Mouse (Mus musculus) bone marrow macrophage, adult 2 months (primary cell): ENCODE data around the gene Mfap3. TPM values are rescaled to one million over a fixed set of nuclear protein-coding genes. Genes with fewer than 3 reads are reported as not detected.

Source experiments
- H3K27ac ChIP-seq: 2 replicates; pipeline ENCODE4 v1.5.1; 2012; ENCODE audit warnings: low read depth, low read length; ENCODE audit not compliant: insufficient read depth
- H3K4me1 ChIP-seq: 2 replicates; pipeline ENCODE4 v1.6.1; 2012; ENCODE audit warnings: low read length; ENCODE audit not compliant: control insufficient read depth, insufficient read depth
- H3K4me3 ChIP-seq: 2 replicates; pipeline ENCODE4 v1.5.1; 2012; ENCODE audit warnings: mild to moderate bottlenecking, low read length, moderate library complexity; ENCODE audit not compliant: insufficient read depth
- CTCF ChIP-seq: IDR thresholded peaks from 2 replicates; pipeline ENCODE4 v1.5.1; 2012; ENCODE audit warnings: low read depth, mild to moderate bottlenecking, low read length, moderate library complexity
- POLR2A ChIP-seq: IDR thresholded peaks from 2 replicates; pipeline ENCODE4 v1.6.1; 2012; ENCODE audit warnings: mild to moderate bottlenecking, low read depth, low read length, borderline replicate concordance
- polyA plus RNA-seq: library from polyadenylated mRNA; stranded (reverse); fragments of >200 nt; gene quantifications from 2 replicates; pipeline ENCODE4 v1.2.4, GENCODE M21; 2012; ENCODE audit not compliant: missing spikeins, insufficient read depth, insufficient read length

Mfap3 gene
- polyA plus RNA-seq = 47.4 and 57.1 TPM in 2 replicates

DNA sequence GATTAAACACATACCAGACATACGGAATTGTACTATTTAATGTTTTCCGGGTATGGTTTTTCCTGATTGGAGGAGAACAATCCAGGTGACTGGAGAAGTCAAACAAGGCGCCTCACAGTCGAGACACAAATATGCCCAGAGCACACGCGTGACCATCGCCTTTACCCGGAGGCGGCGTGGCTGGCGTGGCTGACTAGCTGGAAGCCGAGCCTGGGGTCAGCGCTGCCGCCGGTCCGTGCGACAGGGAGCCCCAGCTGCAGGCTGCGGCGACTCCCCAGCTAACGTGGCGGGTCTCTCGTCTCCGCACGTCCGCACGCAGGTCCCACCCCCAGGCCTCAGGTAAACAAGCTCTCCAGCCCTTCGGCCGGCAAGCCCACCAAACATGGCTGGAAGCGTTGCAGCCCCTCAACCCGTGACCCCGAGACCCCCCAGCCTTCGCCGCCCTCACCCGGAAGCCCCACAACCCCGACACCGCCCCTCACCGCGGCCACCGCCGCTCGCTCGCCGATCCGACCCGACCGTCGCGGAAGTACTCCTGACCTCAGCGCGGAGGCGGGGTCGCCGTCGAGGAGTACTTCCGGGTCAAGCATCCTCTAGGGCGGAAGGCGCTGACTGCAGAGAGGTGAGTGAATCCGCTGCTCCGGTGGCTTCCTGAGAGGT is at the start of gene Mfap3, which contains the start of gene Fam114a2:
Gene Mfap3 (plus strand): TSS at position 574 of the 660 bp plus-strand sequence.
Gene Fam114a2 (minus strand): TSS at position 527 of the 660 bp plus-strand sequence.
- H3K4me3 ChIP-seq = peak within 1 kb of the TSS; percentile 99
- peaks cover 13% of the 10 kb centered on the region for H3K4me1 ChIP-seq
- no peak for TF ChIP-seq CTCF
- no peak for TF ChIP-seq POLR2A
- H3K27ac ChIP-seq = peak within 1 kb of the TSS; percentile 81

DNA sequence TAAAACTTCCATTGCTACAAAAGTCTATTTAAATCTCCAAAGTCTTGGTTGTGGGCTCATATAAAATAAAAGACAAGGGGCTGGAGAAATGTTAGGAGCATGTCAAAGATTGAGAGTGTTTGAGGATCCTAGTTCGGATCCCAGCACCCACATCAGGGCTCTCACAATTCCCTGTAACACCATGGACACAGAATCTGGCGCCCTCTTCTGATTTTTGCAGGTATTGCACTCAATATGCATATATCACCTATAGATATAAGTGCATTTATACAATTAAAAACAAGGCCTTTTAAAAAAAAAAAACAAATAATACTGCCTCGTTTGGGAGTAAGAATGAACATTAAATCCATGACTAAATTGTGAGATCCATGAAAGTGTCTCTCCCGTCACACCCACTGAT is 49.8 kb upstream of the Mfap3 start:
- Histone ChIP-seq H3K4me1 (no peaks in the 10 kb centered on the region), H3K27ac (no peak overlapping the region), H3K4me3 (no peak overlapping the region)
- no peak for TF ChIP-seq CTCF
- no peak for TF ChIP-seq POLR2A

DNA sequence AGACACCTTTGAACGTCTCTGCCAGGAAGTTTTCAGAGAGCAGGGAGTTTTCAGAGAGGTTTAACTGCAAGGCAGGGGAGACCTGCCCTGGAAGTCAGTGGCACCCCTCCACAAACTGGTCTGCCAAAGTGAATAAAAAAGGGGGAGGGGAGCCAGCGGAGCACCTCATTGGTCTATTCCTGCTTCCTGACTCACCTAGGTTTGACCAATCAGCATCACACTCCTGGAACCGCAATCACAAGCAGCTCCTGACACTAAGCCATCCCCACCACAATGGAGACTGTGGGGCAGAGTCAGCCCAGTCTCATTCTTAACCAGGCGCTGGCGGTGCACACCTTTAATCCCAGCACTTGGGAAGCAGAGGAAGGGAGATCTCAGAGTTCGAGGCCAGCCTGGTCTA is 48.4 kb upstream of the Mfap3 start:
- Histone ChIP-seq H3K27ac (no peak overlapping the region), H3K4me1 (no peaks in the 10 kb centered on the region), H3K4me3 (no peak overlapping the region)
- TF ChIP-seq POLR2A (no peak), CTCF (no peak)

DNA sequence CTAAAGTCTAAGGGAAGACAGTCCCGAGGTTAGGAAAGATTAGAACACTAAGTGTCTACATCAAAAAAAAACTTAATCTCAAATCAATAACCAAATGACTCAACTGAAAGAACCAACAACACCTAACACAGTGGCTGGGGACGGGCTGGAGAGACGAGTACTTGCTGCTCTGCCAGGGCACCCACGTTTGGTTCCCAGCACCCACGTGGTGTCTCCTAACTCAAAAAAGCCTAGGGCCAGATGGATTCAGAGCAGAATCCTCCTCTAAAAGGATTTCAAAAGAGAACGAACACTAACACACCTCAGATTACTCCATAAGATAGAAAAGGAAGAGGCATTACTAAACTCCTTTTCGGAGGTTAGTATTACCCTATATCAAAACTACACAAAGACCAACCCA is 47.5 kb upstream of the Mfap3 start:
- Histone ChIP-seq H3K4me3 (no peak overlapping the region), H3K27ac (no peak overlapping the region), H3K4me1 (no peaks in the 10 kb centered on the region)
- TF ChIP-seq POLR2A (no peak), CTCF (no peak)

DNA sequence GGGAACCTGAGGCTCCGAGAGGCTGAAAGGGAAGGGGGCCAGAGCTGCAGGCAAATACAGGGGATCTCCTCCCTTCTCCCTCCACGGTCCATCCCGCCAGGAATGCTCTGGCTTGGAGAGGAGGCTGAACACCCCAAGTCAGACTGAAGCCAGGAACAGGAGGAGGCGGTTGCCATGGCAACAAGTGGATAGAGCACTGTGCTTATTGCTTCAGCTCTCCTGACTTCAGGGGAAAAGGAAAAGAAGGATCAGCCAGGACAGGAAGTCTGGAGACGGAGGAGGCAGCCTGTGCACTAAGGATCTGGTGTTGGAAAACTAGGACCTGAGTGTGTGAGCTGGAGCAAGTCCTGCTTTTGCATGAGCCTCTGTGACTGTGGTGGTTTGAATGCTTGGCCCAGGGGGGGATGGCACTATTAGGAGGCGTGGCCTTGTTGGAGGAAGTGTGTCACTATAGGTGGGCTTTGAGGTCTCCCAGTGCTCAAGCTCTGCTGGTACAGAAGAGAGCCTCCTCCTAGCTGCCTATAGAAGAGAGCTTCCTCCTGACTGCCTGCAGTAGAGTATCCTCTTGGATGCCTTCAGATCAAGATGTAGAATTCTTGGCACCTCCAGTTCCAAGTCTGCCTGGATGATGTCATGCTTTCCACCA is 44.0 kb upstream of the Mfap3 start:
- TF ChIP-seq CTCF = no peak
- TF ChIP-seq POLR2A = no peak
- H3K4me1 ChIP-seq = no peaks in the 10 kb centered on the region
- no peak overlapping the region for H3K27ac ChIP-seq
- no peak overlapping the region for H3K4me3 ChIP-seq

DNA sequence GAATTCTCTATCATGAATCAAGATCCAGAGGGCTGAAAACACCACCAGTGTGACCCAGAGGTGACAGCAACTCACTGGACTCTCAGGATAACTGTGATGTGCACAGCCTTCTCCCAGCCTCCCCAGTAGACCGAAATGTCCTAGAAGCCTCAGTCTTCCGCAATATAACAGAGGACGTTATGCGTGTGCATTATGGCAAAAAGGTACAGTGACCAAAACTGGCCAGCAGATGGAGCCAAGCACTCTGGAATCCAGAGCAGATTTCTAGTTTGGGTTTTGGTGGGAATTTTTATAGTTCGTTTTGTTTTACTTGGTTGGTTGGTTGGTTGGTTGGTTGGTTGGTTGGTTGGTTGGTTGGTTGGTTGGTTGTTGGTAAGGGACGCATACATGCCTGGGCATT is 43.3 kb upstream of the Mfap3 start:
- Histone ChIP-seq H3K27ac (no peak overlapping the region), H3K4me3 (no peak overlapping the region), H3K4me1 (no peaks in the 10 kb centered on the region)
- TF ChIP-seq POLR2A = no peak
- no peak for TF ChIP-seq CTCF

DNA sequence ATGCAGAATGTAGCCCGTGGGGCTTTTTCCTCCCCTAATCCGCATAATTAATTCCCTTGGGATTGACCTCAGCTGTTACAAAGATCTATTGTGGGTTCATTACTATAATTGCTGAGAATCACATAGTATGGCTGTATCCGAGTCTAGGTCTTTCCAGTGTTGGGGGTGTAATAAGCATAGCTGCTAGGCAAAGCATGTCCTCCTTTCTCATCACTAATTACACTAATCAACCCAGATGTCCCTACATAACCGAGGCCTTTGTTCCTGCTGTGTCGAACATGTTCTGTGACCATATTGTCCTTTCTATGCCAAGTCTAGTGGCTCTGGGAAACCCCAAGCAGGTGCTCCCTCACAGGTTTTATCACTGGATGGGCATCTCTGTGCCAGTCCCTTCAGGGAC is 40.4 kb upstream of the Mfap3 start:
- TF ChIP-seq CTCF (no peak), POLR2A (no peak)
- Histone ChIP-seq H3K27ac (no peak overlapping the region), H3K4me1 (no peaks in the 10 kb centered on the region), H3K4me3 (no peak overlapping the region)

DNA sequence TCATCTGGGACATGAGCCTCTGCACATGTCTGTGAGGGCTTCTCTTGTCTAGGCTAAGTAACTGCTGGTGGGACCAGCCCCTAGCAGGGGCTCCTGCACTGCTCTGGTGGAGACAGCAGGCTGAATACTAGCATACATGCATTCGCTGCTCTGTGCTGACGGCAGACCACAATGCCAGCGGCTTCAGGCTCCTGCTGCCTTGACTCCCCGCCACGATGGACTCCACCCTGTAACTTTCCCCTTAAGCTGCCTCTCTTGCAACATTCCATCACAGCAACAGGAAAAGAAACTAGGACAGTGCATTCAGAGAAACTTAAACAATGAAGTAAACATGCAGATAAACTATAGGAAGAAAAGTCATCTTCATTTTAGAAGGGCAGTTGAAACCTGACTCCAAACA is 30.0 kb upstream of the Mfap3 start:
- H3K27ac ChIP-seq = no peak overlapping the region
- TF ChIP-seq POLR2A (no peak), CTCF (no peak)
- no peak overlapping the region for H3K4me3 ChIP-seq
- no peaks in the 10 kb centered on the region for H3K4me1 ChIP-seq

DNA sequence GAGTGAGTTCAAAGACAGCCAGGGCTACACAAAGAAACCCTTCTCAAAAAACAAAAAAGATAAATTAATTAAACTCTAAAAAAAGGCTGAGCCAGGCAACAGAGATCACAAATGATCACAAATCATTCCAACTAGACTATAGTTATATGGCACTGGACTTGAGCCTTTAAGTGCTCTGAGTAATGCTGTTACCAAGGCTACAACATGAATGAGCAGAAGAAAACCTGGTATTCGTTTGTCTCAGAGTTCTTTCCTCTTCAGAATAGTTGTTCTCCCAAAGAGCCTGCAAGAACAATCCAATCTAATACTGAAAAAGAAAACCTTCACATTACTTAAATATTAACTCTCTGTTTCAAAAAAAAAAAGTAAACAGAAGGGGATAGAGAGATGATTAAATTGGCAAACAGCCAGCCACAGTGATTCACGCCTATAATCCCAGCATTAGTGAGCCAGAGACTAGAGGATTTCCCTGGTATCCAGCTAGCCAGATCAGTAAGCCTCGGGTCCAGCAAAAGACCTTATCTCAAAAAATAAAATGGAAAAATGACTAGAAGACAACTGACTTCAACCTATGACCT is 21.9 kb upstream of the Mfap3 start:
- TF ChIP-seq POLR2A (no peak), CTCF (no peak)
- H3K27ac ChIP-seq = no peak overlapping the region

DNA sequence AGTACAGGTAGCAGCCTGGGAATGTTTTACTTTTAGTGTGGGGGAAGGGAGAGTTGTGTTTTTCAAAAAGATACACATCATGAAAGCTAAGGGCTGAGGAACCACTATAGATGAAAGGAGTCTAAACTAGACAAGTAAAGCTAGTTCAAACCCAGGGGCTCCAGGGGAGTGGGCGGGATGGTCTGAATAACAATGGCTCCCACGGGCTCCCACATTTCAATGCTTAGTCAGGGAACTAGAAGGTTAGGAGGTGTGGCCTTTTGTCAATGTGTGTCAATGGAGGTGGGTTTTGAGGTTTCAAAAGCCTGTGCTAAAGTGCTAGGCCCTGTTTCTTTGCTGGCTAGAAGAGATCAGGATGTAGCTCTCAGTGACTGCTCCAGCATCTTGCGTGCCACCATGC is 20.8 kb upstream of the Mfap3 start:
- Histone ChIP-seq H3K4me1 (no peaks in the 10 kb centered on the region), H3K4me3 (no peak overlapping the region), H3K27ac (no peak overlapping the region)
- TF ChIP-seq POLR2A = no peak

More for the DNA sequence above, 21.9 kb upstream of the Mfap3 start:
- Histone ChIP-seq H3K4me1 (no peaks in the 10 kb centered on the region), H3K4me3 (no peak overlapping the region)

DNA sequence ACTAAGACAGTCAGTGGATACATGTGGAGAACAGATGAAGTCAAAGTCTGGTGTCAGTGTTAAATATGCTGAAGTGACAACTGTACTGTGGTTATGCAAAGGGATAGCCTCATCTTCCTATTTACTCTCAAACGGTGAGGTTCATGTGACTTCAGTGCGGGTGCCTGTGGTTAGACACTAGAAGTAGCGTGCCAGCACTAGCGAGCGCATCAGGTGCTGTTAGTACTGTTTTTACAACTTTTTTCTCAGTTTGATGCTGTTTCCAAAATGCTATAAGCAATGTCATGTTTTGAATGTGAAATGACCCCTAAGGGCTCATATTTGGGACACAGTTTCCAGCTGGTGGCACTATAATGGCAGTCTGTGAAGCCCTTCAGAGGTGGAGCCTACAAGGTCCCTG is 20.2 kb upstream of the Mfap3 start:
- Histone ChIP-seq H3K4me1 (no peaks in the 10 kb centered on the region), H3K27ac (no peak overlapping the region), H3K4me3 (no peak overlapping the region)
- TF ChIP-seq POLR2A = no peak
- no peak for TF ChIP-seq CTCF
